Mouse (Mus musculus): ENCODE results near the gene Opcml.

DNA sequence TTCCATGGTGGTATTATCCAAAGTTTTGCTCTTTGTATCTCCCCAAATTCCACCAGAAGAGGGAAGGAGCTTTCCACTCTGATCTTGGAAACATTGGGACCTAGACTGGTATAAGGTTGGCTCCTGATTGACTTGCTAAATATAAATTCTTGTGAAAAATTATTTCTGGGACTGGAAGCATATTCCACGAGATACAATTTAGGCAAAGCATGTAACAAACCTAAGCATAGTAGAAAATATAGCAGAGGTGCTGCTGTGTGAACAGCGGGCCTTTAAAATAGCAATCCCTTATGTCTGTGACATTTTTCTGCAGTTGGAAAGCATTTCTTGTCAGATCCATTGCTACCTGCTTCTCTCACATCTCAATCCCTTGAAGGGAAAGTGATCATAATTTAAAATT lies 661.9 kb downstream of the Opcml start:
- TF ChIP-seq CTCF (conservative IDR thresholded peaks at IDR 0.05; ENCODE audit: insufficient read depth, insufficient read length, low read depth, low read length) (no peak), POLR2A (IDR thresholded peaks at IDR 0.05; ENCODE audit: low read depth, low read length) (no peak)
